Mouse (Mus musculus) midbrain, embryonic 15.5 days (tissue): ENCODE measurements around the gene P2ry10. TPM values are rescaled to one million over a fixed set of nuclear protein-coding genes. Genes with fewer than 3 reads are reported as not detected.

Experiments
- ATAC-seq: fragments of 200-750 bp; cut with Nextera tagmentation; replicated peaks from 2 replicates; pipeline ENCODE4 v1.8.0; 2017; ENCODE audit warnings: moderate TSS enrichment
- H3K27ac ChIP-seq: fragments of 300-500 bp; sonication (generic); 2 replicates; pipeline ENCODE4 v1.5.1; 2015; ENCODE audit warnings: mild to moderate bottlenecking, inconsistent platforms
- H3K27me3 ChIP-seq: fragments of 300-500 bp; sonication (generic); replicated peaks from 2 replicates; pipeline ENCODE4 v1.6.1; 2015; ENCODE audit warnings: inconsistent platforms
- H3K36me3 ChIP-seq: fragments of 300-500 bp; sonication (generic); replicated peaks from 2 replicates; pipeline ENCODE4 v1.6.1; 2015; ENCODE audit warnings: inconsistent platforms
- H3K4me1 ChIP-seq: fragments of 300-500 bp; sonication (generic); 2 replicates; pipeline ENCODE4 v1.6.1; 2015; ENCODE audit warnings: inconsistent platforms
- H3K4me2 ChIP-seq: fragments of 300-500 bp; sonication (generic); 2 replicates; pipeline ENCODE4 v1.6.1; 2015; ENCODE audit warnings: inconsistent platforms, mild to moderate bottlenecking, moderate library complexity
- H3K4me3 ChIP-seq: fragments of 300-500 bp; sonication (generic); 2 replicates; pipeline ENCODE4 v1.5.1; 2015; ENCODE audit warnings: mild to moderate bottlenecking, inconsistent platforms
- H3K9ac ChIP-seq: fragments of 300-500 bp; sonication (generic); 2 replicates; pipeline ENCODE4 v1.6.1; 2015; ENCODE audit warnings: mild to moderate bottlenecking, inconsistent platforms
- H3K9me3 ChIP-seq: fragments of 300-500 bp; sonication (generic); 2 replicates; pipeline ENCODE4 v1.6.1; 2016; ENCODE audit warnings: inconsistent platforms
- WGBS: fragments of 180-500 bp; shearing (Covaris S2); methylation state at CpG from one replicate; pipeline ENCODE4 v1.1.7; 2015; ENCODE audit warnings: mixed read lengths; 5-methylcytosine and 5-hydroxymethylcytosine counted together
- polyA plus RNA-seq: library from polyadenylated mRNA; unstranded; fragments of >200 nt; fragmentation: Nextera tagmentation; extraction: Ambion mirVana; gene quantifications from 2 replicates; pipeline ENCODE4 v1.2.1, GENCODE M21; 2015

P2ry10 gene
- polyA plus RNA-seq, 1 experiment from 2014 or later, result 0.06 TPM

- no peak overlapping the region for H3K9ac ChIP-seq
- ATAC-seq, result no peak
- no peaks in the 10 kb centered on the region for H3K27me3 ChIP-seq
- WGBS, result 60% methylated on average over 4 of the region's 4 CpGs
- no peak overlapping the region for H3K4me2 ChIP-seq
- H3K4me1 ChIP-seq, result no peaks in the 10 kb centered on the region
- H3K9me3 ChIP-seq, result no peaks in the 10 kb centered on the region
- H3K4me3 ChIP-seq, result no peak overlapping the region
- H3K36me3 ChIP-seq, result no peaks in the 10 kb centered on the region
- H3K27ac ChIP-seq, result no peak overlapping the region
These were observed 61.2 kb downstream of the P2ry10 start for GRCm38 (mm10) chrX:107149391-107149993.

GRCm38 (mm10) chrX:107150027-107150426 lies 61.7 kb downstream of the P2ry10 start:
- H3K4me2 ChIP-seq, result no peak overlapping the region
- H3K4me1 ChIP-seq, result no peaks in the 10 kb centered on the region
- H3K36me3 ChIP-seq, result no peaks in the 10 kb centered on the region
- WGBS, result 45% methylated on average over 5 of the region's 5 CpGs
- H3K27me3 ChIP-seq, result no peaks in the 10 kb centered on the region
- no peak overlapping the region for H3K27ac ChIP-seq
- no peak overlapping the region for H3K9ac ChIP-seq
- no peak for ATAC-seq
- no peak overlapping the region for H3K4me3 ChIP-seq
- H3K9me3 ChIP-seq, result no peaks in the 10 kb centered on the region

GRCm38 (mm10) chrX:107150752-107151515 lies 62.6 kb downstream of the P2ry10 start:
- H3K9ac ChIP-seq, result no peak overlapping the region
- ATAC-seq, result no peak
- no peaks in the 10 kb centered on the region for H3K36me3 ChIP-seq
- WGBS, result 44% methylated on average over 4 of the region's 4 CpGs
- H3K27ac ChIP-seq, result no peak overlapping the region
- H3K27me3 ChIP-seq, result no peaks in the 10 kb centered on the region
- no peaks in the 10 kb centered on the region for H3K4me1 ChIP-seq
- no peak overlapping the region for H3K4me2 ChIP-seq
- H3K4me3 ChIP-seq, result no peak overlapping the region
- no peaks in the 10 kb centered on the region for H3K9me3 ChIP-seq

Other genes with a start within 250 kb of the P2ry10 start
- 0.68 and 0.86 TPM in 2 replicates for gene Rtl3, start 247.8 kb upstream of the P2ry10 start, polyA plus RNA-seq
- 4.8 and 5.1 TPM in 2 replicates for gene Lpar4, start 167.9 kb upstream of the P2ry10 start, polyA plus RNA-seq
- 0.15 and 0.22 TPM in 2 replicates for gene P2ry10b, start 60.4 kb downstream of the P2ry10 start, polyA plus RNA-seq
- gene Gpr174, start 167.4 kb downstream of the P2ry10 start, polyA plus RNA-seq, result 0.14 TPM in 1 of 2 replicates, not detected in the other